In the genomic region with DNA sequence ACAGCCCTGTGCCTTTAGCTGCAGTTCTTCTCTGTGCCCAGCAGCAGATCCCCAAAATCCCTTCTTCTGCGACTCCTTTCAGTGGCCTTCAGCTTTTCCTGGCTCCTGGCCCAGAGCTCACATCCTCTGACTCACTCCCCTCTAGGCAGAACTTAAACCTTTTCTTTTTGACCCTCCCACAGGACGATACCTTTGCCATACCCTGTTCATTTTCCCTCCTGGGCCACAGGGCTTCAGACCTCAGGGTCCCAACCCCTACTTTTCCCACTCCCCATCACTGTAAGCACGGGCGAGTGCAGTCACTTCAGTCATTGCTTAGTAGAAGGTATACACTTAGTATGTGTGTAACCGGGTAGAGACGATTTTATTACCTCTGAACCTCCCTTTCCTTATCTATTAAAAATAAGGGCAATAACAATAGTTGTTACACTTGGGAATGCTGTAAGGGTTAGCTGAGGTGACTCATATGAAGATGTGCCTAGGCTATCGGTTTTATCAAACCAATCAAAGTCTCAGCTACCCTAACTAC, we compare ENCODE assay signal across 15 mouse cellular contexts. TPM values are rescaled to one million over a fixed set of nuclear protein-coding genes. Genes with fewer than 3 reads are reported as not detected.
A peak's percentile ranks its signal among the peaks of the same experiment; 100 is the strongest.
DNase-seq lines count a peak whose midpoint lies in the region; ATAC-seq and TF ChIP-seq lines count a peak whose summit lies in the region.
"Had no signal": no experiment of that assay in that cellular context is flagged by ENCODE, and none has a peak within 500 bp of the region (broad histone marks: within the 10 kb centered on the region; RNA-seq: fewer than 3 reads in every experiment).

No protein-coding gene starts in this region.

- no peak for ATAC-seq in heart, embryonic 11.5 days (replicated peaks; ENCODE audit: insufficient number of reproducible peaks, low FRiP score, low TSS enrichment)
- no peak for ATAC-seq in lung, embryonic 14.5 days (ENCODE audit: insufficient read depth)
- peak; percentile 36; the same call in 1 of the 2 replicates for ATAC-seq in intestine, postnatal 0 days
- ATAC-seq: forebrain, embryonic 15.5 days had no signal

- no peaks in the 10 kb centered on the region for H3K36me3 ChIP-seq in heart, embryonic 11.5 days (ENCODE audit: control insufficient read depth, insufficient read depth, low read length)
- H3K36me3 ChIP-seq in lung, embryonic 14.5 days (ENCODE audit: insufficient read depth): no peaks in the 10 kb centered on the region
- no peaks in the 10 kb centered on the region for H3K36me3 ChIP-seq in intestine, postnatal 0 days (ENCODE audit: control insufficient read depth, insufficient read depth)
- H3K36me3 ChIP-seq: forebrain, embryonic 15.5 days; liver, embryonic 15.5 days had no signal

- DNase-seq in heart, postnatal 25 days (ENCODE audit: low spot score): no peak
- peak; percentile 33 for DNase-seq in lung, embryonic 14.5 days
- no peak for DNase-seq in lung, adult 18-20 months
- DNase-seq in adrenal gland, adult 2 months: peak; percentile 74
- DNase-seq in yolk sac, embryonic 10.5 days (ENCODE audit: low spot score): no peak
- no peak for DNase-seq in left cerebral cortex, adult 2 months (ENCODE audit: extremely low spot score in 1 of 2, low spot score in 2 of 2)
- DNase-seq: thymus, postnatal 4 days had no signal

- H3K4me2 ChIP-seq in heart, embryonic 11.5 days: peak overlapping the region; percentile 52; the same call in 1 of the 2 replicates
- no peak overlapping the region for H3K4me2 ChIP-seq in lung, embryonic 14.5 days
- peak overlapping the region; percentile 40 for H3K4me2 ChIP-seq in intestine, postnatal 0 days (replicated peaks; ENCODE audit: low read depth)
- H3K4me2 ChIP-seq: forebrain, embryonic 15.5 days had no signal

- WGBS in heart, embryonic 11.5 days (ENCODE audit: insufficient replicate concordance): 64% methylated on average over 7 of the region's 7 CpGs
- 64% methylated on average over 7 of the region's 7 CpGs for WGBS in lung, embryonic 14.5 days
- WGBS in intestine, postnatal 0 days: 45% methylated on average over 7 of the region's 7 CpGs

- no peak overlapping the region for H3K9ac ChIP-seq in heart, embryonic 11.5 days (ENCODE audit: low read depth, low read length)
- no peak overlapping the region for H3K9ac ChIP-seq in lung, embryonic 14.5 days
- H3K9ac ChIP-seq in intestine, postnatal 0 days (ENCODE audit: low read depth, low read length): no peak overlapping the region
- H3K9ac ChIP-seq: forebrain, embryonic 15.5 days; liver, embryonic 15.5 days had no signal

- H3K4me3 ChIP-seq in heart, embryonic 11.5 days (ENCODE audit: low read depth, low read length): no peak overlapping the region
- no peak overlapping the region for H3K4me3 ChIP-seq in lung, embryonic 14.5 days (ENCODE audit: low read depth, low read length)
- H3K4me3 ChIP-seq in intestine, postnatal 0 days (ENCODE audit: low read depth, low read length): no peak overlapping the region
- no peak overlapping the region for H3K4me3 ChIP-seq in left cerebral cortex, adult 2 months
- H3K4me3 ChIP-seq: forebrain, embryonic 15.5 days; liver, embryonic 15.5 days had no signal

- intact Hi-C loops in heart, postnatal 25 days (cut with DNase I): loop anchor here (2.0 kb wide), 1 partner anchor 58 kb away; no protein-coding TSS in a partner anchor
- intact Hi-C loops in left cerebral cortex, adult 2 months (cut with DNase I): loop anchor here (2.0 kb wide), 1 partner anchor 58 kb away; no protein-coding TSS in a partner anchor

- H3K9me3 ChIP-seq in heart, embryonic 11.5 days (replicated peaks; ENCODE audit: control insufficient read depth, low read length): no peaks in the 10 kb centered on the region
- H3K9me3 ChIP-seq in lung, embryonic 14.5 days (ENCODE audit: low read depth, low read length): no peaks in the 10 kb centered on the region
- H3K9me3 ChIP-seq in intestine, postnatal 0 days (ENCODE audit: control insufficient read depth): no peaks in the 10 kb centered on the region
- H3K9me3 ChIP-seq: forebrain, embryonic 15.5 days; liver, embryonic 15.5 days had no signal

- H3K27ac ChIP-seq in heart, embryonic 11.5 days (ENCODE audit: low read depth, low read length): no peak overlapping the region
- H3K27ac ChIP-seq in lung, embryonic 14.5 days (ENCODE audit: low read depth): no peak overlapping the region
- no peak overlapping the region for H3K27ac ChIP-seq in intestine, postnatal 0 days (ENCODE audit: low read depth, low read length)
- no peak overlapping the region for H3K27ac ChIP-seq in left cerebral cortex, adult 2 months
- H3K27ac ChIP-seq: forebrain, embryonic 15.5 days; liver, embryonic 15.5 days had no signal

- no peaks in the 10 kb centered on the region for H3K27me3 ChIP-seq in heart, embryonic 11.5 days (ENCODE audit: control insufficient read depth, insufficient read depth, low read length)
- H3K27me3 ChIP-seq in lung, embryonic 14.5 days (ENCODE audit: insufficient read depth, low read length): no peaks in the 10 kb centered on the region
- H3K27me3 ChIP-seq in intestine, postnatal 0 days (replicated peaks; ENCODE audit: control insufficient read depth, insufficient read depth, low read length): no peaks in the 10 kb centered on the region
- H3K27me3 ChIP-seq: forebrain, embryonic 15.5 days; liver, embryonic 15.5 days had no signal

- no peak for TF ChIP-seq CTCF in lung, embryonic 14.5 days (IDR thresholded peaks at IDR 0.05; ENCODE audit: low read depth)
- TF ChIP-seq CTCF in intestine, postnatal 0 days (IDR thresholded peaks at IDR 0.05; ENCODE audit: low read depth): no peak
- TF ChIP-seq CTCF in left cerebral cortex, adult 2 months (IDR thresholded peaks at IDR 0.05): no peak

- H3K4me1 ChIP-seq in heart, embryonic 11.5 days (ENCODE audit: control insufficient read depth, insufficient read depth, low read length): no peaks in the 10 kb centered on the region
- H3K4me1 ChIP-seq in lung, embryonic 14.5 days (ENCODE audit: insufficient read depth): no peaks in the 10 kb centered on the region
- no peaks in the 10 kb centered on the region for H3K4me1 ChIP-seq in intestine, postnatal 0 days (replicated peaks; ENCODE audit: control insufficient read depth, insufficient read depth, low read length)
- H3K4me1 ChIP-seq: forebrain, embryonic 15.5 days had no signal

RNA-seq across cellular contexts. Expression of gene Ripply1, which starts 7.0 kb away (rescaled TPM):
- polyA plus RNA-seq in heart, embryonic 11.5 days (2014; fragmentation: Nextera tagmentation; extraction: Ambion mirVana): not detected in 2 replicates
- total RNA-seq in heart, postnatal 25 days (2021): not detected
- not detected in 2 replicates for polyA plus RNA-seq in lung, embryonic 14.5 days (2014; fragmentation: Nextera tagmentation; extraction: Ambion mirVana)
- not detected for total RNA-seq in adrenal gland, adult 2 months (2021)
- not detected in 2 replicates for polyA plus RNA-seq in adrenal gland, adult 2 months (2012; rRNA removed)
- polyA plus RNA-seq in intestine, postnatal 0 days (2015; fragmentation: Nextera tagmentation; extraction: Ambion mirVana): not detected in 2 replicates
- not detected for total RNA-seq in left cerebral cortex, adult 2 months (2021)
- total RNA-seq: heart, postnatal 14 days; layer of hippocampus, adult 8-10 months; midbrain, postnatal 0 days had no signal
- polyA plus RNA-seq: embryonic facial prominence, embryonic 11.5 days; forebrain, embryonic 15.5 days; liver, embryonic 15.5 days; midbrain, postnatal 0 days had no signal

RNA-seq across cellular contexts. Expression of gene Cldn2, which starts 25.5 kb away (rescaled TPM):
- polyA plus RNA-seq in heart, embryonic 11.5 days (2014; fragmentation: Nextera tagmentation; extraction: Ambion mirVana): not detected in 2 replicates
- not detected for total RNA-seq in heart, postnatal 25 days (2021)
- polyA plus RNA-seq in lung, embryonic 14.5 days (2014; fragmentation: Nextera tagmentation; extraction: Ambion mirVana): not detected in 2 replicates
- total RNA-seq in adrenal gland, adult 2 months (2021): under 1 TPM; 0.12 to 0.21 TPM
- polyA plus RNA-seq in adrenal gland, adult 2 months (2012; rRNA removed): not detected in 2 replicates
- 182 and 193 TPM in 2 replicates for polyA plus RNA-seq in intestine, postnatal 0 days (2015; fragmentation: Nextera tagmentation; extraction: Ambion mirVana)
- under 1 TPM; 0.44 to 0.57 TPM for total RNA-seq in left cerebral cortex, adult 2 months (2021)
- total RNA-seq: heart, postnatal 14 days had no signal
- polyA plus RNA-seq: embryonic facial prominence, embryonic 11.5 days had no signal

Comparison
In these comparisons a context has a peak if more than half of its experiments do, and no peak if none do; other contexts are left out.
1. DNase-seq: peak in lung, embryonic 14.5 days (single experiment) and adrenal gland, adult 2 months (single experiment); none in heart, postnatal 25 days (single experiment), lung, adult 18-20 months (0 of 2), yolk sac, embryonic 10.5 days (single experiment) and left cerebral cortex, adult 2 months (0 of 2).
2. RNA of gene Cldn2, which starts 25.5 kb away (polyA plus RNA-seq): 182 to 193 TPM in intestine, postnatal 0 days; not detected in heart, embryonic 11.5 days, not detected in lung, embryonic 14.5 days and not detected in adrenal gland, adult 2 months; every median in the first group is over 100 times any median in the second.